Mouse (Mus musculus): ENCODE results near the gene Arhgef1.

DNA sequence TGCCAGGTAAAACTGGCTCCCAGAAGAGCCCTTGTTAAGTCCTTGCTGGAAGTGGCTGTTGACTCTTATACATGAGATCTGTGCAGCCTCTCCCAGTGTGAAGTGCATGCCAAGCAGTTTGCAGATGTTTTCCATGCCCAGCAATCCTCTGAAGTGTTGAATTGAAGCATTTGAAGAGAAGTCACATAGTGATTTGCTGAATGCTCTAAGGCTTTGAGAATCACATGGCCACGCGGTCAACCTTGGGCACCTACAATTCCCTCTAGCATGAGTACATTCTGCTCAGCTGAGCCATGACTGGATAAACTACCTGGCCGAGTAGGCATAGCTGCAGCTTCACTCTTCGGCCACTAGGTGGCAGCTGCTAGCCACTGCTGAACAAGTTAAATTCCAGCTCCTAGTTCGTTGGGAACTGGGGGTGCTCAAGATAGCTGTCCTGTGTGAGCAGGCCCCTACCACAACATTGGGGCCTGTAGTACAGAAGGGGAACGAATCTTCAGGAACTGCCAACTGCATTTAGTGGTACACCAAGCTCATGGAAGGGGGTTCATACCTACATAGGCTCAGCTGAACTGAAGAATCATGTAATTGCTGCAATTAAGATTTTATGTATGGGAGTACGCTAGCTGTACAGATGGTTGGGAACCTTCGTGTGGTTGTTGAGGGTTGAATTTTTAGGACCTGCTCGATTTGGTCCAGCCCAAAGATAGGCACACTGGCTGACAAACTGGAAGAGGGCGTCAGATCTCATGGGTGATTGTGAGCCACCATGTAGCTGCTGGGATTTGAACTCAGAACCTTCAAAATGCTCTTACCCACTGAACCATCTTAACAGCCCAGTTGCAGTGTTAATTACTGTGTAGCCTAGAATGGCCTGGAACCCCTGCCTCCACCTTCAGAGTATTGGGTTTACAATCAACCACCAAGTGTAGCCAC, 12.2 kb upstream of the Arhgef1 start:
- TF ChIP-seq CTCF (IDR thresholded peaks at IDR 0.05; ENCODE audit: low read depth) (peak; percentile 100), EP300 (IDR thresholded peaks at IDR 0.05; ENCODE audit: low read depth) (no peak)
